28 mouse cellular contexts compared by ENCODE assay signal in the genomic region with DNA sequence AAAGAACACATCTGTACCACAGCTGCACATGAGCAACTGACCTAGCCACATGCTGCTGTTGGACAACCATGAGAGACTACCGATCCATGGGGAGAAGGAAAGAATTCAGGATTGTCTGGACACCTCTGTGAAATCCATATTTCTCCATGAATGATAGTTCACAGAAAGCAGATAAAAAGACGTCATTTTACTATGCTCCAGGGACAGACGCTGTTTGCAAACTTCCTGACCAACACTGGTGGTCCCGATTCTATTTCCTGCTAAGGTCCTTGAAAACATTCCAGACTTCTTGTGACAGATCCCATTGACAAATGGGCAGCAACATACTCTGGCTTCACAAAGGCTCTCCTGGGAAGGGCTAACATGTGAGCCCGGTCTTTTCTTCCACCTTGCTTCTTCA.
"Had no signal": no experiment of that assay in that cellular context is flagged by ENCODE, and none has a peak within 500 bp of the region (broad histone marks: within the 10 kb centered on the region; RNA-seq: fewer than 3 reads in every experiment).

No protein-coding gene starts in this region.

- DNase-seq: gastrocnemius, adult 2 months; gastrocnemius, postnatal 10 days; gastrocnemius, postnatal 25 days; heart, adult 18-20 months; heart, postnatal 10 days; heart, postnatal 4 days; kidney, adult 18-20 months; kidney, adult 9 months; kidney, postnatal 10 days; kidney, postnatal 25 days; kidney, postnatal 4 days; layer of hippocampus, adult 9-11 months; layer of hippocampus, postnatal 36 days; left cerebral cortex, postnatal 4 days had no signal

- H3K27ac ChIP-seq: gastrocnemius, adult 2 months; heart, embryonic 10.5 days; hindbrain, embryonic 10.5 days; hindbrain, embryonic 12.5 days; hindbrain, embryonic 14.5 days; intestine, embryonic 15.5 days; kidney, embryonic 15.5 days; limb, embryonic 12.5 days; limb, embryonic 15.5 days; liver, embryonic 12.5 days; liver, embryonic 14.5 days had no signal

- H3K27me3 ChIP-seq: heart, embryonic 12.5 days; hindbrain, embryonic 12.5 days; intestine, embryonic 15.5 days; kidney, embryonic 15.5 days; limb, embryonic 12.5 days; limb, embryonic 15.5 days; liver, embryonic 12.5 days had no signal

- H3K4me1 ChIP-seq: heart, embryonic 10.5 days; heart, embryonic 12.5 days; hindbrain, embryonic 10.5 days; hindbrain, embryonic 12.5 days; intestine, embryonic 15.5 days; liver, embryonic 12.5 days had no signal

- H3K4me3 ChIP-seq: gastrocnemius, adult 2 months; heart, embryonic 10.5 days; heart, embryonic 12.5 days; hindbrain, embryonic 10.5 days; hindbrain, embryonic 12.5 days; intestine, embryonic 15.5 days; kidney, embryonic 15.5 days; limb, embryonic 12.5 days; limb, embryonic 15.5 days; liver, embryonic 12.5 days had no signal

- H3K4me2 ChIP-seq: heart, embryonic 12.5 days; hindbrain, embryonic 12.5 days; hindbrain, embryonic 14.5 days; intestine, embryonic 15.5 days; kidney, embryonic 15.5 days; limb, embryonic 12.5 days; limb, embryonic 15.5 days; liver, embryonic 12.5 days had no signal

- H3K9ac ChIP-seq: heart, embryonic 12.5 days; hindbrain, embryonic 12.5 days; hindbrain, embryonic 14.5 days; intestine, embryonic 15.5 days; kidney, embryonic 15.5 days; limb, embryonic 12.5 days; limb, embryonic 15.5 days; liver, embryonic 12.5 days; liver, embryonic 14.5 days had no signal

- H3K9me3 ChIP-seq: heart, embryonic 10.5 days; intestine, embryonic 15.5 days; liver, embryonic 12.5 days had no signal

- ATAC-seq: hindbrain, embryonic 16.5 days; inflammation-experienced regulatory T-cells, adult 6 months; intestine, embryonic 15.5 days; intestine, postnatal 0 days; liver, embryonic 12.5 days had no signal

- H3K36me3 ChIP-seq: heart, embryonic 10.5 days; heart, embryonic 12.5 days; hindbrain, embryonic 10.5 days; hindbrain, embryonic 12.5 days; intestine, embryonic 15.5 days; kidney, embryonic 15.5 days; limb, embryonic 12.5 days; limb, embryonic 15.5 days; liver, embryonic 12.5 days had no signal
